Mouse (Mus musculus) CD4-positive, CD25-positive, alpha-beta regulatory T cell, adult 9 weeks (primary cell): ENCODE measurements around the gene Cln5. TPM values are rescaled to one million over a fixed set of nuclear protein-coding genes. Genes with fewer than 3 reads are reported as not detected.

ENCODE experiments used
- polyA plus RNA-seq: library from polyadenylated mRNA; unstranded; fragments of 100-300 nt; shearing (Covaris generic); gene quantifications from one replicate; pipeline ENCODE4 v1.2.1, GENCODE M21; 2017

The Cln5 gene
- 11.6 TPM for polyA plus RNA-seq

GRCm38 (mm10) chr14:103069864-103070611 lies at the start of gene Cln5:
TSS of gene Cln5 (plus strand) at chr14:103070216.

GRCm38 (mm10) chr14:103046677-103047076 lies 23.3 kb upstream of the Cln5 start, which contains the start of gene Acod1:
TSS of gene Acod1 (plus strand) at chr14:103046977.

GRCm38 (mm10) chr14:103099238-103099933 lies 29.4 kb downstream of the Cln5 start, which contains the start of gene Fbxl3:
TSS of gene Fbxl3 (minus strand) at chr14:103099566.

Other genes with a start within 250 kb of the Cln5 start
- gene Kctd12, start 87.6 kb upstream of the Cln5 start, polyA plus RNA-seq: 0.36 TPM
- gene Acod1, start 23.2 kb upstream of the Cln5 start, polyA plus RNA-seq: 0.21 TPM
- gene Fbxl3, start 29.4 kb downstream of the Cln5 start, polyA plus RNA-seq: 19.0 TPM